Mouse (Mus musculus) spleen, adult 2 months (tissue): ENCODE measurements around the gene Hmox1.

Experiments used
- CTCF ChIP-seq: fragments of 200-500 bp; IDR thresholded peaks from 2 replicates; pipeline ENCODE4 v1.5.1; 2011; ENCODE audit warnings: mild to moderate bottlenecking, inconsistent platforms; ENCODE audit not compliant: insufficient read depth, insufficient read length, insufficient replicate concordance; ENCODE audit errors: extremely low read depth
- POLR2A ChIP-seq: fragments of 200-500 bp; IDR thresholded peaks from 2 replicates; pipeline ENCODE4 v1.6.1; 2011; ENCODE audit warnings: low read depth, low read length, inconsistent platforms

- no peak for TF ChIP-seq POLR2A
- TF ChIP-seq CTCF, result no peak
Measured at GRCm38 (mm10) chr8:75086002-75086401, 7.4 kb upstream of the Hmox1 start.
